Mouse (Mus musculus) left cerebral cortex, adult 11 months (tissue): ENCODE measurements at regions not wholly inside any gene's neighbourhood (a gene's known extent, or its start where the extent isn't known, plus 50 kb on each side); places are given as distances from the start of the nearest gene placed in this dataset.
A peak's percentile ranks its signal among the peaks of the same experiment; 100 is the strongest.

ENCODE experiments used
- DNase-seq: peaks from one replicate; pipeline ENCODE4 v3.0.0; 2022; ENCODE audit warnings: low spot score

DNA sequence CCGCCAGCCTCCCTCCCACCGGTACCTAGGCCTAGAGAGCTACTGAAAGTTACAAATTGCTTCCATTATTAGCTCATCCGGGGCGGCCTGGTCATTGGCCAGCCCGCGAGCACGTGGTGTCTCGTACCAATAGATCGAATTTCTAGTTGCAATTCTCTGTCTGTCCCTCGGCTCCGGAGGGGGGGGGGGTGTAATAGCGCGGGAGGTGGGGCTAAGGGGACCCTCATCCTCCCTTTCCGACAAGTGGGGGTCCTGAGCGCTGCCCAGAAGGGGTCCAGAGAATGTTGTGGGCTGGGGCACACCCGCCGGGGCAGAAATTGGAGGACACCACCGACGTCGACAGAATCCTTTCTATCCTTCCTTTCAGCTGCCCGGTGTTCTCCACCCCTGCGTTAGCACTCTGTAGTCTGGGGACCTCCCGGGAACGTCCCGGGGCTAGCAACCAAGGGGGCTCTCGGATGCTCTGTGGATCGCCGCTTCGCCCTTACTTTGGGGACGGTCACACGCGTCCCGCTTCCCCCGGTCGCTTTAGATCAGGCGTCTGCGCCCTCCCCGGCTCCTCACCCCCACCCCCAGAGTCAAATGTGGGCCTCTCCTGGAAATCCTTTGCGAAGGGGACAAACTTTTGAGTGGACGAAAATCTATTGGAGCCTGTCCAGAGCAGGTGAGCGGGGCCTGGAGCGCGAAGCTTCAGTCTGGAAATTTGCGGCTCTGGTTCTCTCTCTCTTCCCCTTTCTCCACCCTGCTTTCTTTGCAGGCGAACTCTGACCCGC lies 64.6 kb downstream of the Smug1 start:
- no peak for DNase-seq

DNA sequence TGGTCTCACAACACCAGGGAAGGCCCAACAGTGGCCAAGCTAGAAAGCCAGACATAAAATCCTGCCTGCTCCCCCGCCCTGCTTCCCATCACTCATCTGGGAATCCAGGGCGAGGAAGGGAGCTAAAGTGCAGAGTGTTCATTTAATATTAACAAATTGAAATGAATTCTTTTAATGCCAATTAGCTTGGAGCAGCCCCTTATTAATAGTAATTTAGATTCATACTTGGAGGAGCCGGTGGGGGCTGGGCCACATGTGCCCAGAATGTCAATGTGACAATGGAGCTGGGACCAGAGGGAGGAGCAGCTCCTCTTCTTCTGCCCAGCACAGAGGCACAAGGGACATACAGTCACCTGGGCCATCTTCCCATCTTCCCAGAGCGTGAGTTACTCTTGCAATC lies 66.8 kb downstream of the Smug1 start:
- DNase-seq = no peak

DNA sequence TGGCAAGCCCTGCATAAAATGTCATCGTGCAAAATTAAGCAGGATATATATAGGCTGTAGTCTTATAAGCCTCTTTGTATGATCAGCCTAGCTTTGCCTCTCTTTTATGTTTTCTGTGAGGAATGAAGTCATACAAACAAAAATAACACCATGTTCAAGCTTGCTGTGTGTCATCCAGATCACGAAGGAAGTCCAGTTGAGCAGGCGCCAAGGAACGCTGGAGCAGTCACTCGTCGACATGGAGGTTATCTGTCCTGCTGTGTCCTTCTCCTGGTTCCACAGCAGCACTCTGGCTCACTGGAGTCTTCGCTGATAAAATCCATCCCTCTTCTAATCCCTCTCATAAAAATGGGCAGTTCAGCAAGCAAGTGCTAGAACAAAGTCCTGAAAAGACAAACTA lies 72.4 kb downstream of the Smug1 start:
- no peak for DNase-seq

DNA sequence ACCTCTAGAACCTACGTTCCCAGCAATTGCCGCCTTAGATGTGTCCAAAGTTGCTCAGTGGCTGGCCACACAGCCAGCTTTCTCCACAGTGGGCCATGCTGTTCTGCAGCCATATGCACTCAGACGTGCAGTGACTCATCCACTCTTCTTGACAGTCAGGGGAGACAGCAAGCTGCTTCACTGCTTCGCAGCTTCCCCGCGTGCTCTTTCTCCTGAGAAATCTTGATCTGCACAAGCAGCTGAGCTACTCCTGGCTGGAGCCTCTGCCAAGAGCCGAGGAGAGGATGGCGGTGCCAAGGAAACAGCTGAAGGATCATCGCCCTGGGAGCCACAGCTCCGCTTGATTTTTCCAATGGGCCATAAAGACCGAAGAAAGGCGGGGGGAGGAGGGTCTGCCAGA lies 73.2 kb downstream of the Smug1 start:
- DNase-seq = peak; percentile 65

DNA sequence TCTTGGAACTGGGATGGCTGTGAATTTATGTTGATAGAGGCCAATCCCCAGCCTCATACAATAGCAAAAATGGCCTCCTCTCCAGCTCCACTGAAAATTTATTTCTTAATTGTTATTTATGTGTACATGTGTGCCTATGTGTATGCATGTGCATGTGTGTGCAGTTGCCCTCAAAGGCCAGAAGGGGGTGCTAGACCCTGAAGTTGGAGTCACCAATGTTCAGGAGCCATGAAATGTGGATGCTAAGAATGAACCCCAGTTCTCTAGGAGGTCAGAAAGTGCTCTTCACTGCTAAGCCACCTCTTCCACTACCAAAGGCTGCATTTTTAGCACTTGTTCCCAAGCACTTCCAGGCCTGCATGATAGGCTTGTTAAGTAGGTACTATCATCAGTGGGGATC lies 73.8 kb downstream of the Hoxc4 start:
- DNase-seq = no peak

DNA sequence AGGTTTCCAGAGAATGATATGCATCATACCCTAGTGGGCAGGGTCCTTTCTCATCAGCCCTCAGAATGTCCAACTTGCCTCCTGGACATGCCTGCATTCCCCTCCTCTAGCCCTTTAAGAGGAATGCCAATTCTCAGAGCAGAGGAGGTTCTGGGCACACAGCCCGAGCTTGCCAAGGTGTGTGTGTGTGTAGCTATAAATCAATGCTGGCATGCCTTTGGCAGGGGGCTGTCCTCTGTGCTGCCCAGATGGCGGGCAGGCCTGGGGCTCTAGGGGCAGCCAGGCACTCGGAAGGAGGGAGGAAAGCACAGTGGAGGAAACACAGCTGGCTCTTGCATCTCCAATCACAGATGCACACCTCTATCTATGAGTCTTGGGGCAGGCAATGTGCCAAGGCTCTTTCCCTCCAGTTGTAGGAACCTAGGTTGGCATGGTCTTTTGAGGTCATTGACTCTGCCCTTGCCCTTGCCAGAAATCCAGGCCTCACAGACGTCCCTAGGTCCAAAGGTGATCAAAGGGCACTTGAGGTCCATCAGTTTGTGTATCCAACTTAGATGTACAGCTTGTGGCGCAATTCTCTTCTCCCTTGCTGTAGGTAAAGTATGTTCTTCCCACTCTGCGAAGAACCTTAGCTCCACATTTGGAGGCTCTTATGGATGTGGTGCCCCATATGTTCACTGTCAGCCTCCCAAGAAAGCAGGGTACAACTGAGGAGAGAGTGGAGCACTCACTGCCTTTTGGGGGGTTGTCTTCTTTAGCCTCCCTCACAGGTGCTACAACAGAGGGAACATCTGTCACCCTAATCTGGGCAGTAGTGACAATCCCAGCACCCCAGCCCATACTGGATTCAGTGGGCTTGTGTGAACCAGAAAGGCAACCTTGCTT lies 71.8 kb downstream of the Hoxc4 start:
- no peak for DNase-seq

DNA sequence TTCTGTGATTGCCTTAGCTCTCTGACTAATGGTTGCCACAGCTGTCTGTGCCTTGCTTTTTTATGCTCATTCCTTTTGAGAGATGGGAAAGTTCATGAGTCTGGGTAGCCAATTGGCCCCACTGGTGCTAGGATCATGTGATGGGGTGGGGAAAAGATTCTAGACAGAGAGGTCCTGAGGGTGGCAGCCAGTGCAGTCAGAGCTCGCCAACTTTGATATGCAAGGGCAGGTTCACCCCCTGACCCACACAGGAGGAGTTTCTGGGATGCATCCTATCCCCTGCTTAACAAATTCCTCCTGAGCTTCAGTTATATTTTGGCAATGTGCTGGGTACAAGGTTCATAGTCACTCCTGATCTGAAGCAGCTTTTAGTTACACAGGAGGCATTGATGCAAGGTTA lies 71.1 kb downstream of the Hoxc4 start:
- no peak for DNase-seq

DNA sequence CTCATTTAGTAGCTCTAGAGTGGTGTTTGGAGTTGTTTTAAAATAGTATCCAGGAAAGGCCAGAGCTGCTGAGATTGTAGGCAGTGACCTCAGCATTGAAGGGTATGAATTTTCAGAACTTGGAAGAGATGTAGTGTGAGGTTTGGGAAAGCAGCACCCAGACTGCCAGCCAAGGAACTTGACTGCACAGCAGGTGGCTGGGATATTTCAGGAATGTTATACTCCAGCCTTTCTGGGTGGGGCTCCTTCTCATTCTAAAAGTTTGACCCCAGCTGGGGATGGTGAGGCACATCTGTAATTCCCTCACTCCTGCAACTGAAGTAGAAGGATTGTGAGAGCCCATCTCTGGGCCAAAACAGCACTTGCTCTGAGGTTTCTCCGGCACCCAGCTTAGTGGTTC lies 70.7 kb downstream of the Hoxc4 start:
- DNase-seq = no peak

DNA sequence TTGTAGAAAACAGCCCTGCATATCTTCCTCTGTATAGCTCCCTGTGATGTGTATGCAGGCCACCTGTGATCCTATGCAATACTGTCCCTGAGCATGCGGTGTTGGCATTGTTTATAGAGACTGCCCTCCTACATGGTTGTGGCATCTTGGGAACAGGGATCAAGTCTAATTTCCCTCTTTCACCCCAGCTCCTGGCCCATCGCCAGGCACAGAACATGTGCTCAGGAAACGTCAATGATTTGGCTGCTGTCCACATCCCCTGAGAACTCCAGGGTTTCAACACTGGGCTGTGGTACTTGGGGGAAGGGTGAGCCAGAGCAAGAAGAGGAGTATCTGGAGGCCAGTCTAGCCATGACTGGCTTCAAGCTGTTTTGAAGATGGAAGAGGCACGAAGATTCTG lies 68.5 kb downstream of the Hoxc4 start:
- no peak for DNase-seq

DNA sequence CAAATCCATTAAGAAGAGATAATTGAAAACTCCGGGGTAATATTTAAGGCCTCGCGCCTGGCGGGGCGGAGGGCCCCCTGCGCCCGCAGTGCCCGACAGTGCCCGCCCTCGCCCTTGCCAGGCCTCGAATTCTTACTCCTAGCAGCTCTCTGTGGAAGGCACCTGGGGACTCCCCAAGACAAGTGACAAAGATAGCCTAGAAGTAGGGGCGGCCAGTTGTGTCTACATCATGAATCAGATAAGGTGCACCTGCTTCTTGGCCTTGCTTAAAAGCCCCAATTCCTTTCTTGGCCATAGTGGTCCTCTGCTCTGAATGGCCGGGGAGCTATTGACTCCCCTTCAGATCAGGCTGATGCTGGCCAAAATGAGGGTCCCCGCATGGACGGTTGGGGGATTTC lies 67.9 kb downstream of the Hoxc4 start:
- no peak for DNase-seq
